Mouse (Mus musculus) cerebellum, adult 9-11 months (tissue): ENCODE data around the gene Usp46.
A peak's percentile ranks its signal among the peaks of the same experiment; 100 is the strongest.
"Not testable (repeated sequence)": the region's sequence is repeated elsewhere in the genome, so short reads cannot be mapped to it uniquely, and the experiment has no call there.

Experiments
- DNase-seq: peaks from one replicate; pipeline ENCODE4 v3.0.0; 2022

Usp46 gene

DNA sequence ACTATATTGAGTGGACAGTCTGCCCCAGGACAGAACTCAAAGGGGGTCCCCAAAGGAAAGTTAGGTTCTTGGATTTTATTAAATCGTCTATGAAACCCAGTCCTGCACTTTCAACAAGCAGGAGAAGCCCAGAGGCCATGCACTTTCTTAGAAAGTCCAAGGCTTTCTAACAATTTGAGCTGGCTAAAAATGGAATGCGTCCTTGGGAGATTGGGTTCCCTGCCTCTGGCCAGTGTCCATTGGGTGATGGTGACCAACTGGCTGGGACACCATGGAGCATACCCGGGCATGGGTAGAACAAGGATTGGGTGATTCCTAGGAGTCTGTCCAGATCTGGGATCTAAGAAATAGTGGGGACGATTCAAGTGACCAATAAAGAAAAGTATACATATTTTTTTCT, 47.7 kb downstream of the Usp46 start:
- DNase-seq = no peak

DNA sequence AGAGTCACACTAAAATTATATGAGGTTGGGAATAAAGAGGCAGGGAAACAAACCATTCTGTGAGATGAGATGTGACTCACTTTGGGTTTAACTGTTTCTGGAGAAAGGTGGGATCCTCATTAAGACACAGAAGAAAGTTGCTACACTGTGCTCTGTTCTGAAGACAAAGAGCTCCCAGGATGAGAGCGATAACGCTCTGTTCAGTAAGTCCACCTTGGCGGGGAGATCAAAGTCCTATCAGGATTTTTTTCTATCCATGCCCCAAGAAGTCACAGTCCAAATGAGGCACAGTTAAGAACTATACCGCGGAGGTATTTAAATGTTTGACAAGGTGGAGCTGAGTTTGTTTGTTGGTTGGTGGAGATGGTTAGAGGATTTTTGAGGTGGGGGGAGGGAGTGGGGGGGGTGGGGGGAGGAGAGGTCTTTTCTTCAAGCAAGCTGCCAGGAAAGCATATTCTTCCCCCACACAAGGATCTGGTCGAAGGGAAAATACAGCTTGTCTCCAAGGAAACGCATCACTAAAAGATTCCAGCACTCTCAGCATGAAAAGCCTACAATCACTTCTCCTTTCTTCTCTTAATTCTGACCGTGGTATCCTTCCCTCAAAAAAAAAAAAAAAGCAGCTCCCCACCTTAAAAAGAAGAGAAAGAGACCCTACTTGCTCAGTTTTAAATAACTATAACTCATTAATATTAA, 49.2 kb downstream of the Usp46 start:
- DNase-seq = no peak

DNA sequence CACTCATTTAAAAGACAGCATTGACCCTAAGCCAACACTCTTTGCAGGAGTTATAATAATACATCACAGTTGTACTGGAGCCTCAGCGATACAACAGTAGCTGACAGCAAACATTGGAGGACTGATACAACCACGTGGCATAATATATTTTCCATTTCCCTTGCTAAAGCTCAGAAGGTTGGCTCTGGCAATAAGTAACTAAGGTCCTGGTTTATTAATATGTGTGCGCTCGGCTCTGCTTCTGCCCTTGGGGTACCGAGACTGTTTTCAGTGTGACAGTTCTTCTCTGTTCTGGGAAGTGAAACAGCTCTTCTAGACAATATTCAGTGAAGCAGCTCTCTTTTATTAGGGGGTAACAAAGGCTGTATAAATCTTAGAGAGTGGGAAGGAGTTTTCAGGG, 50.7 kb downstream of the Usp46 start:
- no peak for DNase-seq

DNA sequence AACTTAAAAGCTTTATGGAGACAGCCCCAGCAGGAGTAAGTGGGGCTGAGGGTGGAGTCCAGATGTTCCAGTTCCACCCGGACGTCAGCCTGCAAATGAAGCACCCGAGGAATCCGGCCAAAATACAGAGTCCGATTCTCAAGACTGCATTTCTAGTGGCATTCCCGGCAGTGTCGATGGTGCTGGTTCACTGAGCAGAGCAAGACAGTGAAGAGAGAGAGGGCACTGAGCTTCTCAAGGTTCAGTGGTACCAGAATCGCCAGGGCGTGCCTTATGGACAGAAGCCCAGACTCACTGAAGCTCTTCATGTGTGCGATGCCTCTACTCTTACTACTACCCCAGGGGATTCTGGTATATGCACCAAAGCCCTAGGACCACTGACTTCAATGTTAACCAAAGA, 56.6 kb downstream of the Usp46 start:
- no peak for DNase-seq

DNA sequence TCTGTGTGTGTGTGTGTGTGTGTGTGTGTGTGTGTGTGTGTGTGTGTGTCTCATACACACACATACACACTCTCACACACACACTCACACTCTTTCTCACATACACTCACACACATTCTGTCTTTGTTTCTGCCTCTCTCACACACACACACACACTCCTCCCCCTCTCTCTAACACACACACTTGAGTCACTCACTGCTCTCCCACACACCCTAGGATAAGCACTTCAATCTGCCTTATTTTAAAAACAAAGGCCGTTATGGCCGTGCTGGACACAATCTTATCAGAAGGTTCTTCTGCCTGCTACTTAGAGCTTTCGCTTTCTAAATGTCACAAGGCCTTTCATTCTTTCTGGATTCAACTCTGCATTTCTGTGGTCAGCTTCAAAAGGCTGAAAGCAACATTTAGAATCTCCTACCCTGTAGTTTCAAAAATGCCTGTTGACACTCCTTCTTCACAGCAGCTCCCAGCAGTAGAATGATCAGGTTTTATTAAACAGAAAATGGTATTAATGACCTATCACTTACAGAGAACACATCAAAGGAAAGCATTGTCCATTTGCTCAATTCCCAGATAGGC, 60.6 kb downstream of the Usp46 start:
- DNase-seq = no peak

DNA sequence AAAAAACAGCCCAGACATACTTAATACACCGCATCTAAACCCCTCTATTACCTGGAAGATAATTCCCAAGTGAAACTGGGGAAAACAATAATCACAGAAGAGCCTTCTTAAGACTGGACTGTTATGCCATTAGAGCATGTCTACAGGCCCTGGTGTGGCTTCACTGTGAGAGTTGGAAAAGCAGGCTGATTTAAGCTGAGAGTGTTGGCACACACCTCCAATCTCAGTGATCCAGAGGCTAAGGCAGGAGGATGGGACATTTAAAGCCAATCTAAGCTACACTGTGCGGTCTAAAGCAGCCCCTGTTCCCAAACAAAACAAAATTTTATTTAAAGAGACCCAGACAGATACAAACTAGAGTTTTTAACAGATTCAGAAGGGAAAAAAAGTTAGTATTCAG, 62.3 kb downstream of the Usp46 start:
- no peak for DNase-seq

DNA sequence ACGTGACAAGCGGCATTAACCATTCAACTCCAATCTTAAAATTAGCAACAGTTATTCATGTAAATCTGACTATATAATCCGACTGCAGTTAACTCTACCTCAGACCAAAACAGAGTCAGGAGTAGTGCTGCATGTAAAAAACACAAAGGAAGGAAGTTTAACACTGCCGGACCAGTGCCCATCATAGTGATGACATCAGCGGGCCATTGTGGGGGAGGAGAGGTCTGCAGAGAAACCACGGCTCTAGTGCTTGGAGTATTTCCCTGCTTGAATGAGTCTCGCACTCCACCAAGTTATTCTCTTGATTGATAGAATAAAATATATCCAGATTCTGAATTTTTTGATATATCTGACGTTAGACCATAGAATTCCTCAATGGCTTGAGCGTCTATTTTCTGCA, 66.5 kb downstream of the Usp46 start:
- DNase-seq = no peak

DNA sequence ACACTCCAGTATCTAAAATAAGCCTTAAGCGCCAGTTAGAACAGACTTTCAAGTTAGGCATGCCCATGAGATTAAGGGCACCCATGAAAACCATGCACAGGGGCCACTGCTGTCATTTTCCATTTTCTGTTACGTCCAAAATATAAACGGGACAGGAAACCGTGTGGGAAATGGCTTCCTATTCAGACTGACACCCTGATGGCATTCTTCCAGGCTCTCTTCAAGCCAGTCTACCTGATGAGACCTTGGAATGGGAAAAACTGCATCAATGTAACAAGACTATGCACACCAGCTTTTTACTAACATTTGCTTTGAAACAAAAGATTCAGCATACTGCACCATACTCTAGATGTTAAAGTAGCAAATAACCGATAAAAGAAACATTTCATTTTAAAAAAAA, 69.3 kb downstream of the Usp46 start:
- no peak for DNase-seq

DNA sequence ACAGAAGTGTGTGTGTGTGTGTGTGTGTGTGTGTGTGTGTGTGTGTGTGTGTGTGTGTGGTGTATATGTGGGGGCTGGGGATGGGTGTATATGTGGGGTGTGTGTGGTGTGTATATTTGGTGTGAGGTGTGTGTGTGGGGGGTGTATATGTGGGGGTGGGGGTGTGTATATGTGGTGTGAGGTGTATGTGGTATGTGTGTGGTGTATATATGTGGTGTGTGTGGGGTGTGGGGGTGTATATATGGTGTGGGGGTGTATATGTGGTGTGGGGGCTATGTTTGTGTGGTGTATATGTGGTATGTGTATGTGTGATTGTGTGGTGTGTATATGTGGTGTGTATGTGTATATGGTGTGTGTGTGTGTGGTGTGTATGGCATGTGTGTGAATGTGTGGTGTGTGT, 73.4 kb downstream of the Usp46 start:
- DNase-seq = no peak

DNA sequence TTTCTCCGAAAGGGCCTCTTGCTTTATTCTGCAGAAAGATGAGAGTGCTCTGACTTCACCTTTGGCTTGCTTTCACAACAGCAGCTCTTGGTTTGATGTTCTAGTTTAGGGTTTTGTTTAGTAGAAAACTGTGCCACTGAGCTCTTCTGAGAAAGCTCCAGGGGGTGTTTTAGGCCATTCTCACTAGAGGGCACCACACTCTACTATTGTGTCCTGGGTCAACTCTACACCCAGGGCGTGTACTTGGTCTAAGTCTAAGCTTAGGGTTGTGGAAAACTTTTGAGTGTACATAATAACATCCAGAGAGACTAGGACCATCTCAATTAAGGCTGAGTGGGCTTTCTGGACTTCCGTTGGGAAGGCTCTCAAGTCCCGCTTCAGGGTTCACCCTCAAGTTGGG, 74.7 kb downstream of the Usp46 start:
- DNase-seq = peak; percentile 11

DNA sequence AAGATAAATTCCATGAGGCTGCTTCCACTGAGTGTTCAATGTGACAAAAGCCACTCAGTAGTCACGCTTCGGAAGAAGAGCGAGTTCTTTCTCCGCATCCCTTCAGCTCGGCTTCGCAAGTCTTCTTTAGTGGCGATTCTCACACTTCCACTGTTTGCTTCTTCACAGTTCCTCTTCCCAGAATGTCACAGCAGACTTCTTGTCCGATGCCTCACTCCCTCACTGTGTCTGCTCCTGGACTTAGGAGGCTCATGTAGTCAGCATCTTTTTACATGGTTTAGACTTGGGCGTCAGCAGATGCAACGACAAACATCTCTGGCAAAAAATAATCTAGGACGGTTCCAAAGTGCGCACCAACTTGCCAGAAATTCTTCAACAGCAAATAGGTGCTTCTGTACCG, 75.9 kb downstream of the Usp46 start:
- peak; percentile 0 for DNase-seq

DNA sequence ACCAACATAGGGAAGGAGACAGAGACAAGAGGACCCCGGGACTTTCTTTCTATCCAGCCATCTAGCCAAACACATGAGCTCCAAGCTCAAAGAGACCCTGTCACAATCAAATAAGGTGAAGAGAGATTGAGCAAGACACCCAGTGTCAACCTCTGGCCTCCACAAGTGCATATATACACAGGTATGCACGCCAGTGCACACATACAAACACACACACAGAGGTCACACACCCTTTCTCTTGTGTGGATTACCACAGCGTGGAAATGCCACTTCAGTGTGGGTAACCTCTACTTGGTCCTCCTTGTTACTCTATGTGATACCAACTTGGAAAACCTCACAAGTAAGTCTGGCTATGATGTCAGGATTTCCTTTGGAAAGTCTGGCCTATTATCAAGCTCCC, 78.7 kb downstream of the Usp46 start:
- no peak for DNase-seq

DNA sequence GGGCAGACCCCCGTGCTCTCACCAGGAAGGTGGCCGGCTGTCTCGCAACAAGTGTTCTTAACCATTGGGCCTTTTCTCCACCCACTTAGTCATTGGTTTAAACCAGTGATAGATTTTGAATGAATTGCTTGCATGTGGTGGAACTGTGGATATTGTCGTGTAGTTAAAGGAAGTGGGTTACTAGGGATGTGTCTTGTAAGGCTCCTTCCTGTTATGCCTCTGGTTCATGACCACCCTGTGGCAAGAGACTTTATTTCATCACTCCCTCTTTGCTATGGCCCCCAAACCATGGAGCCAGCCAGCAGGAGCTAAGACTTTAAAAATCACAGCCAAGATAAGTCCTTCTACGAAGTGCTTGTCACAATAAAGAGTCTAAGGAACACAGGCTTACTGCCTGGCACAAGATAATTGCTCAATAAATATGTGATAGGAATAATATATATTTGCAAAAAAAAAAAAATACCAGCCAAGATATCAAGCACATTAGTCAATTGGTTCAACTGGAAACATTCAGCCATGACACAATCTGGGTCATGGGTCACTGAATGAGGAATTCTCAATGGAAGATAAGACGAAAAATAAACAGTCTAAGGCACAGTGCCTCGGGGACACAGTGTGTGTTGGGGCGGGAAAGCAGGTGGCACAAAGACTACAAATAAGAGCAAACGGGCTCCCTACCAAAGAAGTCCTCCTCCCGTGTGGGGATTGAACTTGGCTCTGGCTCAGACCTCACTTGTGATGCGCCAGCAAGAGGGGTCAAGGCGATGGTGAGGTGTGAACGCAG, 80.3 kb downstream of the Usp46 start:
- DNase-seq = no peak

DNA sequence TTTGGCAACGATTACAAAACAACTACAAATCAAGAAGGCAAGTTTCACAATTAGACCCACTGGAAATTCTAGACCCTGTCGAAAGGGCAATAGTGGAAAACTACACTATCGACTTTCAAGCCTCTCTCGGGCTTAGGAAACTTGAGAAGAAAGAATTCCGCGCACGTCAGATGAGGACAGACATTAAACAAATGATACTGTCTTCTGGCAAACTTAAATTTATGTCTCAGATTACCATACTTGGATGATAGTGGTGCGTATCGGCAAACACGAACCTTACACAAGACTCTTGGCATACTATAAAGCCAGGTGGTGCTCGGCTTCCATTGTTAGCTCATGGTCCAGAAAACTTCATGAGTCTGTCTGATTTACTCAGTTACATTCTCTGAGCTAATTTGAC, 90.8 kb downstream of the Usp46 start:
- DNase-seq = no peak

DNA sequence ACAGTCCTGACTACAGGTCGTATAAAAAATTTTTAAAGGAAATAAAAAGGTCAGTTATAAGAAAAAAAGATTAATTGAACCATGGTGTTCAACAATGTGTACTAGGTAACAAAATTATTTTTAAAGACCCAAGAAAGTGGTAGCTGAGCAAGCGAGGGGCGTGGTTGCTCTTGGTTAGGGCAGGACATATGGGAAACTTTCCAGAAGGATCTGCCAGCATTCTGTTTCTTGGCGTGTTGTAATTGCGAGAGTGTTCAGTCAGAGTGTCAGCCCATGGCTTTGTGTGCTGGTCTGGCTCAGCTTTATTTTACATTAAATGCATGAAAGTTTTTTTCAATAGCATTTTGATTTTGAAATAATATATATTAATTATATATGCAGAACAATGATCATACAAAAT, 96.5 kb downstream of the Usp46 start:
- DNase-seq = no peak

DNA sequence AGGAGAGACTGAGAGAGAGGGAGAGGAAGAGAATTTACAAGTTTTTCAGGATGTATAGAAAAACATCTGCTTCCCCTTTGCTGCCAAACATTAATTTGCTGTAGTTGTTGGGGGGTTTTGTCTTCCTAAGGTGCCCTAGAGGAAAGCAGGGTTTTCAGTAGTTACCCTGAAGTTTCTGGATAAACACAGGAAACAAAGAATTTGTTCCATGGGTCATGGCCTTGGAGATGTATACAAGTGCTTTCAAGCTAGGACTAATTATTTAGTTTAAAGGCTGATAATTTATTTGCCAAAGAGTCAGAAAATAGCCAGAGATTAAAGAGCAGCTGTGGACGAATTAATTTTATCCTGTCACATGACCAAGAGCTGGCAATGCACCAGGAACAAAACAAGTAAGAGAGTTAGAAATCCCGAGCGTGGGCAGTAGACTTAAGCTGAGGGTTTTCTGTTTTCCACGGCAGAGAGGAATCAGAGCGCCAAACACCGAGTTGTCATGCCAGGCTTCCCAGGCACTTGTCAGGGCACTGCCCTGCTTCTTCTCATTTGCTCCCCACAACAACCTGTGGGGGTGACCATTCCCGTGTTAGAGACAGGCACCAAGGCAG, 98.1 kb downstream of the Usp46 start:
- DNase-seq = no peak

DNA sequence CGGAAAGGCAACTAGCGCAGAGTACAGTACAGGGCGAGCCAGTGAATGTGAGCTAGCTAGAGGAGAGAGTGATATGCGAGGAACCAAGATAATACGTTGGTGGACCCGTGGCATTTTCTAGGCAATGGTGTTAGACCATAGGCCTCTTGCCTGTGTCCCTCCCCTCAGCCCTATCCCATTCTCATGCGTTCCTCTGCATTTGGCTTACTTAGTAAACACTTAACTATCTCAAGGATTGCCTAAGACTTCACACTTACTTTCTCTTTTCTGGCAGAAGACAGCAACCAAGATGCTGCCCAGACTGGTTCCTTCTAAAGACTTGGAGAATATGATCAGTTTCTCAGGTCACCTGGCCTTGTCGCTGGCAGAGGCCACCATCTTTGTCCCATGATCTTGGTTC, 98.9 kb downstream of the Usp46 start:
- DNase-seq = no peak

DNA sequence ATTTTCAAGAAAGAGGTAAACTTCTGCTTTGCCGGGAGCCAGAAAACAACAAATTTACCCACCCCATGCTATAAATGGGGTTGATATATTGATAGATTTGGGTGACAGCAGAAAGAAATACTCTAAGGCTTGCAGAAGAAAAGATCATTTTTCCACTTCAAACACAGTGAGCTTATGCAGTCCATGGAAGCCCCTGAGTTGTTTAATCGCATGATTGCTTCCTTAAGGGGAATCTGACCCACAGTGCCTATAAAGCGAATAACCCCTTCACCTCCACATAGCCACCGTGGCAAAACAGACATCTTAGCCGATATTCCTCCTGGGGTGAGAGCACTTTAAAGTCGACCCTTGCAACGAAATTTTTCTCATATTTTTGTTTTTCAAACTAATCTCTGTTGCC, 108.5 kb downstream of the Usp46 start:
- DNase-seq = no peak

DNA sequence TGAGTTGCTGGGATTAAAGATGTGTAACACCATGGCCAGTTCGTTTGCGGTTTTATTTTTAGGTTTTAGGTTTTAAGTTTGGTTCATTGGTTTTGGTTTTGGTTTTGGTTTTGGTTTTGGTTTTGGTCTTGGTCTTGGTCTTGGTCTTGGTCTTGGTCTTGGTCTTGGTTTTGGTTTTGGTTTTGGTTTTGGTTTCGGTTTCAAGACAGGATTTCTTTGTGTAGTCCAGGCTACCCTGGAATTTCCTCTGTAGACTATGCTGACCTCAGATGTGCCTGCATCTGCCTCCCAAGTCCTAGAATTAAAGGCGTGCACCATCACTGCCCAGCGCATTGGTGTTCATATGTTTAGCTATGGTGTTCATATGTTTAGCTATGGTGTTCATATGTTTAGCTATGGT, 109.6 kb downstream of the Usp46 start:
- not testable (repeated sequence) for DNase-seq

DNA sequence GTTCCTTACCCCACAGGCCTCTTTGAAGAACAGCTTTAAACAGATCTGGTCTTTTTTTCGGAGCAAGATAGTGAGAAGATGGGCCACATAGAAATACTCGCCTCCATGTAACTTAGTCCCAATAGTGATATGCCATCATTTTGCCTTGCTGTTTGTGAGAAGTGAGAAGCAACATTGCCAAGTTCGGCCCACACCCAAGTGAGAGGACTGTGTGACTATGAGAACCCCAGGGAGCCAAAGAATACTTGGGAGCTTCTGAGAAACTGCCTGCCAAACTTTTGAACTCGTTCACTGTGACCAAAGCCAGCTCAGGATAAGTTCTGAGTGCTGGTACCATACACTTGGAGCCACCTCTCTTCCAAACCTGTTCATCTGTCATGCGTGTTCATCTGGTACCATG, 110.1 kb downstream of the Usp46 start:
- no peak for DNase-seq

DNA sequence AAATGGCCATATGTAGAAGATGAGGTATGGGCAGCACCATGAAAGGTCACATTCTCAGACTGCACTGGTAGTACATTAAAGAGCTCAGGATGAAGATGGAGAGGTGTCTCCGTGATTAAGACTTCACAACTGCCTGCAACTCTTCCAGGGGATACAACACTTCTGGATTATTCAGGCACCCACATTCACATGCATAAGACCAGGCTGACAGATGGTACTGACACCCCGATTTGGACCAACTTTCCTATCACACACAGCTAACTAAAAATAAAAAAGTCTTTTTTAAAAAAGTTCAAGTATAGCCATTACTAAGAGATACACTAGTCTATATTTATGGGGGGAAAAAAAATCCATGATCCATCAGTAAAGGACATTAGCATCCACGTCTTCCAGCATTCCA, 112.5 kb downstream of the Usp46 start:
- DNase-seq = no peak

DNA sequence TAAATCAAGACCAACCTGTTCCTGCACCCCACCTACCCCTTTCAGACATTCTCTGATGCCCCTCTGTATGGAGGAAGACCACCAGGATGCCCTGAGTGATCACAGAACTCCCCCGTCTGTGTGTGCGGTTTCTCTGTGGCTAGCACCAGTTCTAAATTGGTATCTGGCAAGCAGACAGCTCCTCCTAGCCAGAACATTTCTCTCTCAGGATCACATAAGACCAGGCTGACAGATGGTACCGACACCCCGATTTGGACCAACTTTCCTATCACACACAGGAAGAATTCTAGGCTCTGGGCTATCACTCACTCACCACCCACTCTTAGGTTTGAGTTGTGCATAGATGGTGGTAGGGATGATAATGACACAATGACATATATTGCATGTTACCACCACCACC, 113.2 kb downstream of the Usp46 start:
- peak; percentile 61 for DNase-seq

DNA sequence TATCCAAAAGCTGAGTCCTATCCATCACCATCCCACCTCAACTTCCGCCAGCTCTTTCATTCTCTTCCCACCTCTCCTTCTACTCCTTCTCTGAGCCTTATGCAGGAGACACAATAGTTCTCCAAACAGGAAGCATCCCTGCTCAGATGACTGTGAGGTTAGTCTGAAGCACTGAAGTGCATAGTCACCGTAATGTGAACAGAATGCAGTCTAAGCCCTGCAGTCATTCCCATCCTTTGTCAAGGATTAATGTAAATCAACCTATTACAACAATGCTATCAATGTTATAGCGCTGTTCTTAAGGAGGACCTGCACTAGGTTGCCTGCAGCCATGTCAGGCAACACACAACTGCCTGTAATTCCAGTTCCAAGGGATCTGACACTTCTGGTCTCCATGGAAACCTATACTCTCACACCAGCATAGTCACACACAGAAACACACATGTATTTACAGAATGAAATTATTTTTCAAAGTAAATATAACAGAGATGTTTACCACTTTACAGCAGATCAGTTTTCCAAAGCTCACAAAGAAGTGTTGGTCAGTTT, 115.1 kb downstream of the Usp46 start:
- no peak for DNase-seq

DNA sequence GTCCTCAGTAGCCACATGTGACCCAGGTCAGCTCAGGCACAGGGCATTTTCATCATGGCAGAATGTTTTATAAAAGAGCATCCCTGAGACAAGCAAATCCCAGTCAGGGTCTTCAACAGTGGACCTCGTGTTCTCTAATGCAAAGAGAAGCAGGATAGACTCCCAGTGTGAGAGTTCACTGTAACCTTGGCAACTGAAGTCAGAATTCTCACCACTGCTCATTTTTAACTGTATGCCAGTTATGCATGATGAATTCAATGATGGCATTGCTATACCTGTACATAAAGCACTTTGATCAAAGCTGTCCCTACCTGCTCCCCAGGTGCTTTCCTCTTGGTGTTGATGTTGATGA, 116.6 kb downstream of the Usp46 start:
- DNase-seq = no peak
